Mouse (Mus musculus): ENCODE data around the gene Nrg3. TPM values are rescaled to one million over a fixed set of nuclear protein-coding genes. Genes with fewer than 3 reads are reported as not detected.

The Nrg3 gene
- 10 to 100 TPM; 66.9 to 70.0 TPM for total RNA-seq (2021)
- long read RNA-seq, experiment 1, partial matches to known transcripts, result 1 of 9 reads
- long read RNA-seq, experiment 1, other reads (novel, unspliced or antisense), result 8 of 9 reads
- long read RNA-seq, experiment 2, partial matches to known transcripts, result 1 of 13 reads
- long read RNA-seq, experiment 2, other reads (novel, unspliced or antisense), result 12 of 13 reads

- TF ChIP-seq CTCF (conservative IDR thresholded peaks at IDR 0.05), result peak; percentile 65
- H3K27ac ChIP-seq, result peak within 1 kb of the TSS; percentile 98
- peak; percentile 34 to 62 for DNase-seq (ENCODE audit: low spot score in 2 of 2)
- peak within 1 kb of the TSS; percentile 75 for H3K4me3 ChIP-seq
Measured at GRCm38 (mm10) chr14:39472790-39473761, at the start of gene Nrg3. Gene Nrg3 (minus strand): TSS chr14:39473088.

GRCm38 (mm10) chr14:39508956-39509355, 36.1 kb upstream of the Nrg3 start:
- TF ChIP-seq CTCF (conservative IDR thresholded peaks at IDR 0.05), result peak; percentile 72
- H3K27ac ChIP-seq, result no peak overlapping the region
- no peak for DNase-seq (ENCODE audit: low spot score in 2 of 2)
- no peak overlapping the region for H3K4me3 ChIP-seq

GRCm38 (mm10) chr14:39473771-39474211, 903 bp upstream of the Nrg3 start:
- peak; percentile 2; the same call in 1 of the 2 replicates for TF ChIP-seq CTCF (conservative IDR thresholded peaks at IDR 0.05)
- DNase-seq (ENCODE audit: low spot score in 2 of 2), result peak; percentile 42 to 50
- H3K27ac ChIP-seq, result peak overlapping the region; percentile 98

GRCm38 (mm10) chr14:39472146-39472751, 639 bp downstream of the Nrg3 start:
- Histone ChIP-seq H3K27ac (peak overlapping the region; percentile 98), H3K4me3 (peak overlapping the region; percentile 75)
- DNase-seq (ENCODE audit: low spot score in 2 of 2), result peak in 1 of 2 experiments; percentile 32
- TF ChIP-seq CTCF (conservative IDR thresholded peaks at IDR 0.05), result no peak

More at GRCm38 (mm10) chr14:39473771-39474211, 903 bp upstream of the Nrg3 start:
- peak overlapping the region; percentile 75 for H3K4me3 ChIP-seq

GRCm38 (mm10) chr14:39471236-39471981, 1.5 kb downstream of the Nrg3 start:
- TF ChIP-seq CTCF (conservative IDR thresholded peaks at IDR 0.05), result peak; percentile 59
- peak overlapping the region; percentile 98 for H3K27ac ChIP-seq
- peak overlapping the region; percentile 75 for H3K4me3 ChIP-seq
- no peak for DNase-seq (ENCODE audit: low spot score in 2 of 2)

- DNase-seq (ENCODE audit: low spot score in 2 of 2), result no peak
- no peak for TF ChIP-seq CTCF (conservative IDR thresholded peaks at IDR 0.05)
- H3K27ac ChIP-seq, result no peak overlapping the region
- H3K4me3 ChIP-seq, result no peak overlapping the region
Measured at GRCm38 (mm10) chr14:39445501-39445900, 27.4 kb downstream of the Nrg3 start.

- no peak for TF ChIP-seq CTCF (conservative IDR thresholded peaks at IDR 0.05)
- no peak overlapping the region for H3K4me3 ChIP-seq
- no peak overlapping the region for H3K27ac ChIP-seq
- DNase-seq (ENCODE audit: low spot score in 2 of 2), result no peak
Measured at GRCm38 (mm10) chr14:39428503-39428902, 44.4 kb downstream of the Nrg3 start.

GRCm38 (mm10) chr14:39421874-39422273, 51.0 kb downstream of the Nrg3 start:
- TF ChIP-seq CTCF (conservative IDR thresholded peaks at IDR 0.05), result no peak
- Histone ChIP-seq H3K4me3 (no peak overlapping the region), H3K27ac (no peak overlapping the region)
- DNase-seq (ENCODE audit: low spot score in 2 of 2), result no peak

- no peak overlapping the region for H3K27ac ChIP-seq
- TF ChIP-seq CTCF (conservative IDR thresholded peaks at IDR 0.05), result no peak
- DNase-seq (ENCODE audit: low spot score in 2 of 2), result peak; percentile 13 to 26
- H3K4me3 ChIP-seq, result no peak overlapping the region
Measured at GRCm38 (mm10) chr14:39413270-39413669, 59.6 kb downstream of the Nrg3 start.

- no peak for DNase-seq (ENCODE audit: low spot score in 2 of 2)
- Histone ChIP-seq H3K4me3 (no peak overlapping the region), H3K27ac (no peak overlapping the region)
- no peak for TF ChIP-seq CTCF (conservative IDR thresholded peaks at IDR 0.05)
Measured at GRCm38 (mm10) chr14:39386845-39387244, 86.0 kb downstream of the Nrg3 start.

- no peak overlapping the region for H3K27ac ChIP-seq
- no peak for TF ChIP-seq CTCF (conservative IDR thresholded peaks at IDR 0.05)
- no peak overlapping the region for H3K4me3 ChIP-seq
- DNase-seq (ENCODE audit: low spot score in 2 of 2), result no peak
Measured at GRCm38 (mm10) chr14:39381321-39381720, 91.6 kb downstream of the Nrg3 start.

GRCm38 (mm10) chr14:39373220-39373619, 99.7 kb downstream of the Nrg3 start:
- DNase-seq (ENCODE audit: low spot score in 2 of 2), result no peak

More at GRCm38 (mm10) chr14:39373220-39373619, 99.7 kb downstream of the Nrg3 start:
- no peak for TF ChIP-seq CTCF (conservative IDR thresholded peaks at IDR 0.05)
- Histone ChIP-seq H3K4me3 (no peak overlapping the region), H3K27ac (no peak overlapping the region)

Data from layer of hippocampus, adult 2 months (tissue).